Mouse (Mus musculus): Measurements from ENCODE around the gene Plin1. TPM values are rescaled to one million over a fixed set of nuclear protein-coding genes. Genes with fewer than 3 reads are reported as not detected.

The Plin1 gene
- polyA plus RNA-seq, 1 experiment, result 0.36 TPM

GRCm38 (mm10) chr7:79744051-79744450, 11.3 kb upstream of the Plin1 start:
- no peak for DNase-seq
- Histone ChIP-seq H3K4me1 (ENCODE audit: control insufficient read depth, insufficient read depth, low read length) (no peaks in the 10 kb centered on the region), H3K4me3 (replicated peaks; ENCODE audit: insufficient read depth, low read depth, low read length) (no peak overlapping the region), H3K27me3 (ENCODE audit: control insufficient read depth, insufficient read depth, low read length) (no peaks in the 10 kb centered on the region), H3K27ac (ENCODE audit: insufficient read depth, low read length) (no peak overlapping the region)
- TF ChIP-seq CTCF (IDR thresholded peaks at IDR 0.05; ENCODE audit: borderline replicate concordance, insufficient read depth, low read depth, low read length) (no peak), POLR2A (IDR thresholded peaks at IDR 0.05; ENCODE audit: borderline replicate concordance, insufficient read depth, low read length) (no peak)
- whole genome bisulfite sequencing, result 93% methylated on average over 9 of the region's 9 CpGs

GRCm38 (mm10) chr7:79742659-79743536, 10.2 kb upstream of the Plin1 start, which contains the start of the genes Pex11a and Wdr93:
Pex11a (minus strand) TSS chr7:79743131.
Wdr93 (plus strand) TSS chr7:79743163.
- 3% methylated on average over 46 of the region's 46 CpGs for WGBS
- Histone ChIP-seq H3K27ac (ENCODE audit: insufficient read depth, low read length) (no peak within 1 kb of the TSS), H3K27me3 (ENCODE audit: control insufficient read depth, insufficient read depth, low read length) (no peaks in the 10 kb centered on the region), H3K4me3 (replicated peaks; ENCODE audit: insufficient read depth, low read depth, low read length) (peak within 1 kb of the TSS; percentile 55), H3K4me1 (ENCODE audit: control insufficient read depth, insufficient read depth, low read length) (no peaks in the 10 kb centered on the region)
- peak; percentile 75 for DNase-seq
- no peak for TF ChIP-seq CTCF (IDR thresholded peaks at IDR 0.05; ENCODE audit: borderline replicate concordance, insufficient read depth, low read depth, low read length)
- no peak for TF ChIP-seq POLR2A (IDR thresholded peaks at IDR 0.05; ENCODE audit: borderline replicate concordance, insufficient read depth, low read length)

GRCm38 (mm10) chr7:79742277-79742658, 9.6 kb upstream of the Plin1 start:
- TF ChIP-seq POLR2A (IDR thresholded peaks at IDR 0.05; ENCODE audit: borderline replicate concordance, insufficient read depth, low read length) (no peak), CTCF (IDR thresholded peaks at IDR 0.05; ENCODE audit: borderline replicate concordance, insufficient read depth, low read depth, low read length) (no peak)
- 28% methylated on average over 11 of the region's 11 CpGs for WGBS
- H3K27ac ChIP-seq (ENCODE audit: insufficient read depth, low read length), result no peak overlapping the region

GRCm38 (mm10) chr7:79740279-79740678, 7.6 kb upstream of the Plin1 start:
- WGBS, result 79% methylated on average over 4 of the region's 4 CpGs
- Histone ChIP-seq H3K4me1 (ENCODE audit: control insufficient read depth, insufficient read depth, low read length) (no peaks in the 10 kb centered on the region), H3K27ac (ENCODE audit: insufficient read depth, low read length) (no peak overlapping the region), H3K27me3 (ENCODE audit: control insufficient read depth, insufficient read depth, low read length) (no peaks in the 10 kb centered on the region), H3K4me3 (replicated peaks; ENCODE audit: insufficient read depth, low read depth, low read length) (no peak overlapping the region)
- TF ChIP-seq CTCF (IDR thresholded peaks at IDR 0.05; ENCODE audit: borderline replicate concordance, insufficient read depth, low read depth, low read length), result no peak
- no peak for TF ChIP-seq POLR2A (IDR thresholded peaks at IDR 0.05; ENCODE audit: borderline replicate concordance, insufficient read depth, low read length)
- no peak for DNase-seq

More at GRCm38 (mm10) chr7:79742277-79742658, 9.6 kb upstream of the Plin1 start:
- DNase-seq, result no peak
- H3K4me3 ChIP-seq (replicated peaks; ENCODE audit: insufficient read depth, low read depth, low read length), result peak overlapping the region; percentile 55
- H3K4me1 ChIP-seq (ENCODE audit: control insufficient read depth, insufficient read depth, low read length), result no peaks in the 10 kb centered on the region
- no peaks in the 10 kb centered on the region for H3K27me3 ChIP-seq (ENCODE audit: control insufficient read depth, insufficient read depth, low read length)

GRCm38 (mm10) chr7:79738913-79739312, 6.2 kb upstream of the Plin1 start:
- Histone ChIP-seq H3K27ac (ENCODE audit: insufficient read depth, low read length) (no peak overlapping the region), H3K4me3 (replicated peaks; ENCODE audit: insufficient read depth, low read depth, low read length) (no peak overlapping the region), H3K27me3 (ENCODE audit: control insufficient read depth, insufficient read depth, low read length) (no peaks in the 10 kb centered on the region), H3K4me1 (ENCODE audit: control insufficient read depth, insufficient read depth, low read length) (no peaks in the 10 kb centered on the region)
- 92% methylated on average over 2 of the region's 2 CpGs for WGBS
- TF ChIP-seq CTCF (IDR thresholded peaks at IDR 0.05; ENCODE audit: borderline replicate concordance, insufficient read depth, low read depth, low read length) (no peak), POLR2A (IDR thresholded peaks at IDR 0.05; ENCODE audit: borderline replicate concordance, insufficient read depth, low read length) (no peak)
- DNase-seq, result no peak

GRCm38 (mm10) chr7:79736511-79736910, 3.8 kb upstream of the Plin1 start:
- Histone ChIP-seq H3K4me1 (ENCODE audit: control insufficient read depth, insufficient read depth, low read length) (no peaks in the 10 kb centered on the region), H3K4me3 (replicated peaks; ENCODE audit: insufficient read depth, low read depth, low read length) (no peak overlapping the region), H3K27ac (ENCODE audit: insufficient read depth, low read length) (no peak overlapping the region), H3K27me3 (ENCODE audit: control insufficient read depth, insufficient read depth, low read length) (no peaks in the 10 kb centered on the region)
- DNase-seq, result no peak
- 88% methylated on average over 14 of the region's 14 CpGs for WGBS
- TF ChIP-seq POLR2A (IDR thresholded peaks at IDR 0.05; ENCODE audit: borderline replicate concordance, insufficient read depth, low read length) (no peak), CTCF (IDR thresholded peaks at IDR 0.05; ENCODE audit: borderline replicate concordance, insufficient read depth, low read depth, low read length) (no peak)

- no peak overlapping the region for H3K27ac ChIP-seq (ENCODE audit: insufficient read depth, low read length)
- DNase-seq, result no peak
- no peaks in the 10 kb centered on the region for H3K4me1 ChIP-seq (ENCODE audit: control insufficient read depth, insufficient read depth, low read length)
- WGBS, result 51% methylated on average over 8 of the region's 8 CpGs
- no peaks in the 10 kb centered on the region for H3K27me3 ChIP-seq (ENCODE audit: control insufficient read depth, insufficient read depth, low read length)
- H3K4me3 ChIP-seq (replicated peaks; ENCODE audit: insufficient read depth, low read depth, low read length), result no peak overlapping the region
- no peak for TF ChIP-seq POLR2A (IDR thresholded peaks at IDR 0.05; ENCODE audit: borderline replicate concordance, insufficient read depth, low read length)
- TF ChIP-seq CTCF (IDR thresholded peaks at IDR 0.05; ENCODE audit: borderline replicate concordance, insufficient read depth, low read depth, low read length), result no peak
These were observed 1.9 kb upstream of the Plin1 start for GRCm38 (mm10) chr7:79734563-79734962.

- Histone ChIP-seq H3K27me3 (ENCODE audit: control insufficient read depth, insufficient read depth, low read length) (no peaks in the 10 kb centered on the region), H3K27ac (ENCODE audit: insufficient read depth, low read length) (no peak overlapping the region), H3K4me1 (ENCODE audit: control insufficient read depth, insufficient read depth, low read length) (no peaks in the 10 kb centered on the region), H3K4me3 (replicated peaks; ENCODE audit: insufficient read depth, low read depth, low read length) (no peak overlapping the region)
- TF ChIP-seq CTCF (IDR thresholded peaks at IDR 0.05; ENCODE audit: borderline replicate concordance, insufficient read depth, low read depth, low read length), result no peak
- TF ChIP-seq POLR2A (IDR thresholded peaks at IDR 0.05; ENCODE audit: borderline replicate concordance, insufficient read depth, low read length), result no peak
- 76% methylated on average over 13 of the region's 13 CpGs for WGBS
- DNase-seq, result no peak
These were observed 1.3 kb downstream of the Plin1 start for GRCm38 (mm10) chr7:79731438-79731837.
